Mouse (Mus musculus) hindbrain, embryonic 14.5 days (tissue): ENCODE measurements around the gene Camk1g. TPM values are rescaled to one million over a fixed set of nuclear protein-coding genes. Genes with fewer than 3 reads are reported as not detected.

Source experiments
- ATAC-seq: fragments of 200-750 bp; cut with Nextera tagmentation; 2 replicates; pipeline ENCODE4 v1.8.0; 2017; ENCODE audit warnings: moderate number of reproducible peaks, mild to moderate bottlenecking, moderate TSS enrichment, moderate library complexity; ENCODE audit not compliant: low FRiP score
- DNase-seq: peaks from one replicate; pipeline ENCODE4 v3.0.0-alpha.2; 2015; ENCODE audit warnings: low spot score
- H3K27ac ChIP-seq: fragments of 300-500 bp; sonication (generic); 2 replicates; pipeline ENCODE4 v1.5.1; 2014; ENCODE audit warnings: mild to moderate bottlenecking, moderate library complexity
- H3K27me3 ChIP-seq: fragments of 300-500 bp; sonication (generic); 2 replicates; pipeline ENCODE4 v1.6.1; 2014; ENCODE audit warnings: mild to moderate bottlenecking, low read length, mixed read lengths; ENCODE audit not compliant: control insufficient read depth, insufficient read depth
- H3K36me3 ChIP-seq: fragments of 300-500 bp; sonication (generic); replicated peaks from 2 replicates; pipeline ENCODE4 v1.6.1; 2014; ENCODE audit not compliant: control insufficient read depth, insufficient read depth
- H3K4me1 ChIP-seq: fragments of 300-500 bp; sonication (generic); replicated peaks from 2 replicates; pipeline ENCODE4 v1.6.1; 2014; ENCODE audit warnings: antibody characterized with exemption, low read length, mixed read lengths; ENCODE audit not compliant: control insufficient read depth, insufficient read depth
- H3K4me2 ChIP-seq: fragments of 300-500 bp; sonication (generic); replicated peaks from 2 replicates; pipeline ENCODE4 v1.6.1; 2014; ENCODE audit warnings: mild to moderate bottlenecking, moderate library complexity
- H3K4me3 ChIP-seq: fragments of 300-500 bp; sonication (generic); replicated peaks from 2 replicates; pipeline ENCODE4 v1.5.1; 2014; ENCODE audit warnings: mild to moderate bottlenecking, low read length
- H3K9ac ChIP-seq: fragments of 300-500 bp; sonication (generic); 2 replicates; pipeline ENCODE4 v1.6.1; 2014
- H3K9me3 ChIP-seq: fragments of 300-500 bp; sonication (generic); 2 replicates; pipeline ENCODE4 v1.6.1; 2016; ENCODE audit warnings: low read length; ENCODE audit not compliant: control insufficient read depth
- WGBS: fragments of 180-500 bp; shearing (Covaris S2); extraction: QIAGEN DNeasy Blood & Tissue Kit; methylation state at CpG from one replicate; pipeline ENCODE4 v1.1.7; 2014; 5-methylcytosine and 5-hydroxymethylcytosine counted together
- polyA plus RNA-seq: library from polyadenylated mRNA; unstranded; fragments of >200 nt; fragmentation: Nextera tagmentation; extraction: Ambion mirVana; gene quantifications from 2 replicates; pipeline ENCODE4 v1.2.1, GENCODE M21; 2014

Gene Camk1g
- polyA plus RNA-seq, 1 experiment from 2014 or later, result 39.9 TPM

- ATAC-seq, result no peak
- DNase-seq, result no peak
- Histone ChIP-seq H3K4me1 (no peaks in the 10 kb centered on the region), H3K4me3 (no peak overlapping the region), H3K9me3 (no peaks in the 10 kb centered on the region), H3K27ac (no peak overlapping the region), H3K4me2 (no peak overlapping the region), H3K9ac (no peak overlapping the region), H3K36me3 (no peaks in the 10 kb centered on the region), H3K27me3 (no peaks in the 10 kb centered on the region)
- 71% methylated on average over 2 of the region's 2 CpGs for WGBS
Measured at GRCm38 (mm10) chr1:193398728-193399437, 28.8 kb upstream of the Camk1g start.

GRCm38 (mm10) chr1:193397109-193397508 lies 27.0 kb upstream of the Camk1g start:
- Histone ChIP-seq H3K4me2 (no peak overlapping the region), H3K36me3 (no peaks in the 10 kb centered on the region), H3K9ac (no peak overlapping the region), H3K4me1 (no peaks in the 10 kb centered on the region), H3K4me3 (no peak overlapping the region), H3K9me3 (no peaks in the 10 kb centered on the region), H3K27me3 (no peaks in the 10 kb centered on the region), H3K27ac (no peak overlapping the region)
- DNase-seq (no peak), ATAC-seq (no peak)

- Histone ChIP-seq H3K4me1 (peaks cover 15% of the 10 kb centered on the region), H3K27ac (no peak overlapping the region), H3K9me3 (no peaks in the 10 kb centered on the region), H3K4me3 (no peak overlapping the region), H3K36me3 (no peaks in the 10 kb centered on the region), H3K27me3 (no peaks in the 10 kb centered on the region), H3K4me2 (no peak overlapping the region), H3K9ac (no peak overlapping the region)
- ATAC-seq (no peak), DNase-seq (no peak)
- WGBS, result 89% methylated on average over 3 of the region's 3 CpGs
Measured at GRCm38 (mm10) chr1:193392266-193392665, 22.2 kb upstream of the Camk1g start.

- Histone ChIP-seq H3K9me3 (no peaks in the 10 kb centered on the region), H3K27ac (peak overlapping the region; percentile 63; the same call in 1 of the 2 replicates), H3K9ac (no peak overlapping the region), H3K36me3 (no peaks in the 10 kb centered on the region), H3K27me3 (no peaks in the 10 kb centered on the region), H3K4me1 (peaks cover 26% of the 10 kb centered on the region), H3K4me3 (no peak overlapping the region), H3K4me2 (no peak overlapping the region)
- ATAC-seq (no peak), DNase-seq (no peak)
- 18% methylated on average over 12 of the region's 12 CpGs for WGBS
Measured at GRCm38 (mm10) chr1:193390004-193390403, 19.9 kb upstream of the Camk1g start.

- Histone ChIP-seq H3K9me3 (no peaks in the 10 kb centered on the region), H3K27ac (peak overlapping the region; percentile 63; the same call in 1 of the 2 replicates), H3K9ac (no peak overlapping the region), H3K36me3 (no peaks in the 10 kb centered on the region), H3K27me3 (no peaks in the 10 kb centered on the region), H3K4me1 (peaks cover 26% of the 10 kb centered on the region), H3K4me2 (no peak overlapping the region), H3K4me3 (no peak overlapping the region)
- ATAC-seq (peak; percentile 67), DNase-seq (peak; percentile 57)
- WGBS, result 5% methylated on average over 3 of the region's 3 CpGs
Measured at GRCm38 (mm10) chr1:193389505-193389904, 19.4 kb upstream of the Camk1g start.

- no peak for DNase-seq
- no peak for ATAC-seq
- Histone ChIP-seq H3K9ac (no peak overlapping the region), H3K27ac (no peak overlapping the region), H3K9me3 (no peaks in the 10 kb centered on the region), H3K36me3 (no peaks in the 10 kb centered on the region), H3K4me3 (no peak overlapping the region), H3K27me3 (no peaks in the 10 kb centered on the region), H3K4me2 (no peak overlapping the region), H3K4me1 (peaks cover 32% of the 10 kb centered on the region)
- WGBS, result 30% methylated on average over 2 of the region's 2 CpGs
Measured at GRCm38 (mm10) chr1:193387241-193387640, 17.1 kb upstream of the Camk1g start.

- no peaks in the 10 kb centered on the region for H3K9me3 ChIP-seq
- H3K27ac ChIP-seq, result peak overlapping the region; percentile 55; the same call in 1 of the 2 replicates
- DNase-seq, result peak; percentile 95
- no peaks in the 10 kb centered on the region for H3K27me3 ChIP-seq
- no peaks in the 10 kb centered on the region for H3K36me3 ChIP-seq
- no peak overlapping the region for H3K4me2 ChIP-seq
- peak; percentile 24; the same call in 1 of the 2 replicates for ATAC-seq
- H3K9ac ChIP-seq, result no peak overlapping the region
- no peak overlapping the region for H3K4me3 ChIP-seq
- peaks cover 40% of the 10 kb centered on the region for H3K4me1 ChIP-seq
- WGBS, result 1% methylated on average over 5 of the region's 5 CpGs
Measured at GRCm38 (mm10) chr1:193386136-193386535, 16.0 kb upstream of the Camk1g start.

- WGBS, result 8% methylated on average over 8 of the region's 8 CpGs
- peak overlapping the region; percentile 45 for H3K4me2 ChIP-seq
- H3K4me1 ChIP-seq, result peaks cover 28% of the 10 kb centered on the region
- H3K36me3 ChIP-seq, result no peaks in the 10 kb centered on the region
- H3K4me3 ChIP-seq, result peak overlapping the region; percentile 7; the same call in 1 of the 2 replicates
- ATAC-seq (no peak), DNase-seq (peak; percentile 48)
- H3K9me3 ChIP-seq, result no peaks in the 10 kb centered on the region
- H3K27me3 ChIP-seq, result no peaks in the 10 kb centered on the region
- no peak overlapping the region for H3K27ac ChIP-seq
- no peak overlapping the region for H3K9ac ChIP-seq
Measured at GRCm38 (mm10) chr1:193382841-193383462, 12.9 kb upstream of the Camk1g start.

GRCm38 (mm10) chr1:193382435-193382834 lies 12.3 kb upstream of the Camk1g start:
- H3K4me3 ChIP-seq, result peak overlapping the region; percentile 7; the same call in 1 of the 2 replicates
- peak overlapping the region; percentile 45 for H3K4me2 ChIP-seq
- H3K27ac ChIP-seq, result peak overlapping the region; percentile 69
- ATAC-seq (0 out of 2 replicates have a peak, but pooled peaks have one; percentile 44), DNase-seq (peak; percentile 61)
- no peaks in the 10 kb centered on the region for H3K9me3 ChIP-seq
- H3K9ac ChIP-seq, result no peak overlapping the region
- 2% methylated on average over 8 of the region's 8 CpGs for WGBS
- H3K27me3 ChIP-seq, result no peaks in the 10 kb centered on the region
- H3K4me1 ChIP-seq, result peaks cover 26% of the 10 kb centered on the region
- H3K36me3 ChIP-seq, result no peaks in the 10 kb centered on the region
